Mouse (Mus musculus) CD4-positive, CD25-positive, alpha-beta regulatory T cell, adult 2 months (primary cell): ENCODE data around the gene Ate1.
"Not testable (repeated sequence)": the region's sequence is repeated elsewhere in the genome, so short reads cannot be mapped to it uniquely, and the experiment has no call there.

ENCODE experiments used
- DNase-seq: peaks from one replicate; pipeline ENCODE4 v3.0.0-alpha.2; 2012; ENCODE audit warnings: low read depth, low spot score

Ate1 gene

GRCm38 (mm10) chr7:130407622-130408021, 112.5 kb downstream of the Ate1 start:
- DNase-seq = no peak

- DNase-seq = no peak
Observed at GRCm38 (mm10) chr7:130403346-130403745, 116.8 kb downstream of the Ate1 start.

- no peak for DNase-seq
Observed at GRCm38 (mm10) chr7:130394697-130395096, 125.5 kb downstream of the Ate1 start.

- not testable (repeated sequence) for DNase-seq
Observed at GRCm38 (mm10) chr7:130390060-130390459, 130.1 kb downstream of the Ate1 start.

- DNase-seq = no peak
Observed at GRCm38 (mm10) chr7:130386308-130386707, 133.9 kb downstream of the Ate1 start.

GRCm38 (mm10) chr7:130385732-130386294, 134.4 kb downstream of the Ate1 start:
- no peak for DNase-seq

GRCm38 (mm10) chr7:130382126-130382525, 138.0 kb downstream of the Ate1 start:
- no peak for DNase-seq

- no peak for DNase-seq
Observed at GRCm38 (mm10) chr7:130381387-130381951, 138.7 kb downstream of the Ate1 start.

- DNase-seq = no peak
Observed at GRCm38 (mm10) chr7:130380769-130381355, 139.3 kb downstream of the Ate1 start.

- no peak for DNase-seq
Observed at GRCm38 (mm10) chr7:130380367-130380766, 139.8 kb downstream of the Ate1 start.

- DNase-seq = no peak
Observed at GRCm38 (mm10) chr7:130379886-130380285, 140.3 kb downstream of the Ate1 start.

- no peak for DNase-seq
Observed at GRCm38 (mm10) chr7:130378308-130378707, 141.9 kb downstream of the Ate1 start.

GRCm38 (mm10) chr7:130374311-130374710, 145.9 kb downstream of the Ate1 start:
- DNase-seq = no peak

GRCm38 (mm10) chr7:130368827-130369641, 151.1 kb downstream of the Ate1 start:
- no peak for DNase-seq

GRCm38 (mm10) chr7:130368036-130368826, 151.9 kb downstream of the Ate1 start:
- no peak for DNase-seq

- no peak for DNase-seq
Observed at GRCm38 (mm10) chr7:130367222-130368035, 152.7 kb downstream of the Ate1 start.

- no peak for DNase-seq
Observed at GRCm38 (mm10) chr7:130365711-130366110, 154.5 kb downstream of the Ate1 start.
